Mouse (Mus musculus) erythroid progenitor cell, adult 5-6 weeks (primary cell): ENCODE measurements around the gene Usp30. TPM values are rescaled to one million over a fixed set of nuclear protein-coding genes. Genes with fewer than 3 reads are reported as not detected.

Source experiments
- ATAC-seq: replicated peaks from 2 replicates; pipeline ENCODE4 v1.8.0; 2016; ENCODE audit warnings: moderate number of reproducible peaks, mild to moderate bottlenecking, moderate TSS enrichment, inconsistent platforms; ENCODE audit not compliant: poor library complexity, low FRiP score, severe bottlenecking
- total RNA-seq, 2 experiments: library from RNA; stranded (forward) in 1 of 2; stranded (reverse) in 1 of 2; fragments of 150-400 nt in 1 of 2; fragments of 186-747, 209-891 nt in 1 of 2; gene quantifications; 2 replicates each; pipeline versions ENCODE4 v1.2.3 to v1.2.4; 2015 to 2017; ENCODE audit warnings: low replicate concordance in 2 of 2

The Usp30 gene
- total RNA-seq, 2 experiments from 2014 or later: 0.68 to 5.0 TPM

- ATAC-seq: no peak
These were observed 54.5 kb downstream of the Usp30 start for GRCm38 (mm10) chr5:114119806-114120205.

- ATAC-seq: no peak
These were observed 60.7 kb downstream of the Usp30 start for GRCm38 (mm10) chr5:114126008-114126407.

- ATAC-seq: no peak
These were observed 61.4 kb downstream of the Usp30 start for GRCm38 (mm10) chr5:114126499-114127244.

- peak; percentile 57 for ATAC-seq
These were observed 62.4 kb downstream of the Usp30 start, which contains the start of gene Alkbh2 for GRCm38 (mm10) chr5:114127374-114128349. Gene Alkbh2, minus strand, starts transcription at chr5:114128218.

GRCm38 (mm10) chr5:114129550-114130210 is 64.4 kb downstream of the Usp30 start:
- ATAC-seq: no peak

- no peak for ATAC-seq
These were observed 64.9 kb downstream of the Usp30 start, which contains the start of gene Ung for GRCm38 (mm10) chr5:114130211-114130605. Gene Ung, plus strand, starts transcription at chr5:114130386.

GRCm38 (mm10) chr5:114130698-114131520 is 65.6 kb downstream of the Usp30 start:
- peak; percentile 88 for ATAC-seq

GRCm38 (mm10) chr5:114131521-114131840 is 66.2 kb downstream of the Usp30 start:
- ATAC-seq: no peak

GRCm38 (mm10) chr5:114132841-114133240 is 67.6 kb downstream of the Usp30 start:
- ATAC-seq: no peak

- peak; percentile 41; the same call in 1 of the 2 replicates for ATAC-seq
These were observed 68.9 kb downstream of the Usp30 start for GRCm38 (mm10) chr5:114134091-114134534.

- no peak for ATAC-seq
These were observed 70.3 kb downstream of the Usp30 start for GRCm38 (mm10) chr5:114135516-114135915.

GRCm38 (mm10) chr5:114137481-114138276 is 72.4 kb downstream of the Usp30 start:
- ATAC-seq: no peak

GRCm38 (mm10) chr5:114138277-114139164 is 73.3 kb downstream of the Usp30 start:
- no peak for ATAC-seq

GRCm38 (mm10) chr5:114139175-114139574 is 73.9 kb downstream of the Usp30 start:
- no peak for ATAC-seq

- ATAC-seq: no peak
These were observed 81.0 kb downstream of the Usp30 start, which contains the start of gene Acacb for GRCm38 (mm10) chr5:114146028-114146888. Gene Acacb, plus strand, starts transcription at chr5:114146535.
